Mouse (Mus musculus): ENCODE data around the gene Nme3.

Gene Nme3

GRCm38 (mm10) chr17:24878531-24878930, 17.8 kb upstream of the Nme3 start:
- no peak for DNase-seq (ENCODE audit: low spot score in 2 of 2)

- peak in 1 of 2 experiments; percentile 34 for DNase-seq (ENCODE audit: low spot score in 2 of 2)
These were observed 14.4 kb upstream of the Nme3 start for GRCm38 (mm10) chr17:24881738-24882440.

- DNase-seq (ENCODE audit: low spot score in 2 of 2), result no peak
These were observed 11.9 kb upstream of the Nme3 start for GRCm38 (mm10) chr17:24884391-24884790.

GRCm38 (mm10) chr17:24885356-24886133, 10.8 kb upstream of the Nme3 start:
- no peak for DNase-seq (ENCODE audit: low spot score in 2 of 2)

GRCm38 (mm10) chr17:24886134-24886931, 10.0 kb upstream of the Nme3 start, which contains the start of the genes Nubp2 and Spsb3:
Gene Nubp2, minus strand, starts transcription at chr17:24886349.
Gene Spsb3, plus strand, starts transcription at chr17:24886643.
- DNase-seq (ENCODE audit: low spot score in 2 of 2), result peak; percentile 91 to 96

GRCm38 (mm10) chr17:24886932-24887271, 9.4 kb upstream of the Nme3 start:
- no peak for DNase-seq (ENCODE audit: low spot score in 2 of 2)

- DNase-seq (ENCODE audit: low spot score in 2 of 2), result no peak
These were observed 8.8 kb upstream of the Nme3 start for GRCm38 (mm10) chr17:24887291-24888080.

- no peak for DNase-seq (ENCODE audit: low spot score in 2 of 2)
These were observed 7.4 kb upstream of the Nme3 start for GRCm38 (mm10) chr17:24888862-24889261.

DNA sequence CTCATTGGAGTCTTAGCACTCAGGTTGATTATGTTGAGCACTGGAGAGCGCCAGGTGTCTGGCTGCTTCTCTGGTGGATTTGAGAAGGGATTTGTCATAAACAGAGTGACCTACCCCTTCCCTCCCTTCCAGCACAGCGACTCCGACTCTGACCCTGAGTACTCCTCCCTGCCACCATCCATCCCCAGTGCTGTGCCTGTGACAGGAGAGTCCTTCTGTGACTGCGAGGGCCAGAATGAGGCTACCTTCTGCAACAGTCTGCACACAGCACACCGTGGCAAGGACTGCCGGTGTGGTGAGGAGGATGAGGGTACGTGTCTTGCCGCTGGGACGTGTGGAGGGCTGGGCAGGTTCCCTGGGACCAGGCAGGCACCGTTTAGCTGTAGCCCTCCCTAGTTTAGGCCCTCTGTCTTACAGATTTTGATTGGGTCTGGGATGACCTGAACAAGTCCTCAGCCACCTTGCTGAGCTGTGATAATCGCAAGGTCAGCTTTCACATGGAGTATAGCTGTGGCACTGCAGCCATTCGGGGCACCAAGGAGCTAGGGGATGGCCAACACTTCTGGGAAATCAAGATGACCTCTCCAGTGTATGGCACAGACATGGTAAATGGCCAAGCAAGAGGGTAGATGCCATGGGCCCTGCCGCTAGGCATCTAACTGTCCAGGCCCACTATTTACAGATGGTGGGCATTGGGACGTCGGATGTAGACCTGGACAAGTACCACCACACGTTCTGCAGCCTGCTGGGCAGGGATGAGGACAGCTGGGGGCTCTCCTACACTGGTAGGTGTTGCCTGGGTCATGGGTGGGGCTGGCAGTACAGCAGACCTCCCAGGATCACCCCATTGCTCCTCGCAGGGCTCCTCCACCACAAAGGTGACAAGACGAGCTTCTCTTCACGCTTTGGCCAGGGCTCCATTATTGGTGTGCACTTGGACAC, 5.9 kb upstream of the Nme3 start:
- DNase-seq (ENCODE audit: low spot score in 2 of 2), result no peak

DNA sequence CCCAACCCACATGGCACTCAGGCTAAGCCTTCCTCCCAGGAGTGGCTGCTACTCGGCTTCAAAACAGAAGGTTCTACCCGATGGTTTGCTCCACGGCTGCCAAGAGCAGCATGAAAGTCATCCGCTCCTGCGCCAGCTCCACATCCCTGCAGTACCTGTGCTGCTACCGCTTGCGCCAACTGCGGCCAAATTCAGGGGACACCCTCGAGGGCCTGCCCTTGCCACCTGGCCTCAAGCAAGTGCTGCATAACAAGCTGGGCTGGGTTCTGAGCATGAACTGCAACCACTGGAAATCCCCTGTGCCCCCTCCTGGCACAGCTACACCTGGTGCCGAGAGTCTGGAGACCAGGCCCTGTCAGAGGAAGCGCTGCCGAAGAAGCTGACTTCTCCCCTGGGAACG, 5.0 kb upstream of the Nme3 start:
- DNase-seq (ENCODE audit: low spot score in 2 of 2), result no peak

GRCm38 (mm10) chr17:24892785-24893184, 3.5 kb upstream of the Nme3 start:
- no peak for DNase-seq (ENCODE audit: low spot score in 2 of 2)

GRCm38 (mm10) chr17:24893276-24893675, 3.0 kb upstream of the Nme3 start:
- DNase-seq (ENCODE audit: low spot score in 2 of 2), result no peak

GRCm38 (mm10) chr17:24894061-24894994, 2.0 kb upstream of the Nme3 start:
- peak in 1 of 2 experiments; percentile 34 for DNase-seq (ENCODE audit: low spot score in 2 of 2)

DNA sequence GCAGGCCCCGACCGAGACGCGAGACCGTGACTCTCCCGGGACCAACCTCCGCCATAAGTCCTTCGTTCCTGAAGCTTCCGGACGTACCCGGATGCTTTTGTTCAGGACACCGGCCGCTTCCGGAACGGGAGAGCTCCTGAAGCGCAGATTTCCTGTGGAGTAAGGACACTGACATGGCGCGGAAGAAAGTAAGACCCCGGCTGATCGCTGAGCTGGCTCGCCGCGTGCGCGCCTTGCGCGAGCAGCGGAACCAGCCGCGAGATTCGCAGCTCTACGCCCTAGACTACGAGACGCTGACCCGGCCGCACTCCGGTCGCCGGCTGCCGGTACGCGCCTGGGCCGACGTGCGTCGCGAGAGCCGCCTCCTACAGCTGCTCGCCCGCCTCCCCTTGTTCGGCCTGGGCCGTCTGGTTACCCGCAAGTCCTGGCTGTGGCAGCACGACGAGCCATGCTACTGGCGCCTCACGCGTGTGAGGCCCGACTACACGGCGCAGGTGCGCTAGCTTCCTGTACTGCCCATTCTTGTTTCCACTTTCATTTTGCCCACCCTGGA, 1.2 kb upstream of the Nme3 start, which contains the start of the genes Eme2 and Mrps34:
TSS of gene Eme2 (minus strand) at position 93 of the 553 bp plus-strand sequence.
TSS of gene Mrps34 (plus strand) at position 122 of the 553 bp plus-strand sequence.
- DNase-seq (ENCODE audit: low spot score in 2 of 2), result peak in 1 of 2 experiments; percentile 77

DNA sequence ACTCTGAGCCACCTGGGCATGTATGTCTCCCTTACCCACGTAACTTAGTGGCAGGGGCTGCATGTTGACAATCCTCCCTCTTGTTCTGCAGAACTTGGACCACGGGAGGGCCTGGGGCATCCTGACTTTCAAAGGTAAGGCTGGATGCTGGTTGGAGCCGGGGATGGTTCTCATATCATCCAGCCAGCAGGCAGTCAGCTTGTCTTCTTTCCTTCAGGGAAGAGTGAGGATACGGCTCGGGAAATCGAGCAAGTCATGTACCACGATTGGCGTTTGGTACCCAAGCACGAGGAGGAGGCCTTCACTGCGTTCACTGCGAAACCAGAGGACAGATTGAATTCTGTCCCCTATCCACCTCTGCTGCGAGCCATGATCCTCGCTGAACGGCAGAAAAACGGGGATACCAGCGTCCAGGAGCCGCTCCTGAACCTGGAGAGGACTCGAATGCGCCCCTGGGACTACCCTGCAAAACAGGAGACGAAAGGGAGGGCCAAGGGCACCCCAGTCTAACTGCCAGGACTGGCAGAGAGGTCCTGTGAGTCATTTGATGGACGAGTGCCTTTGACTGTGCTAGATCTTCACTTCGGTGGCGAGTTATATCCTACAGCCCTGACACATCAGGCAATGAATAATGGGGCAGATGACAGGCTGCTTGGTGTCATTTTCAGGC, 594 bp upstream of the Nme3 start:
- DNase-seq (ENCODE audit: low spot score in 2 of 2), result no peak

- no peak for DNase-seq (ENCODE audit: low spot score in 2 of 2)
These were observed 631 bp downstream of the Nme3 start for GRCm38 (mm10) chr17:24896993-24897269.

GRCm38 (mm10) chr17:24897600-24897999, 1.3 kb downstream of the Nme3 start:
- DNase-seq (ENCODE audit: low spot score in 2 of 2), result no peak

All from cerebellum, postnatal 4 days (tissue).